Mouse (Mus musculus): ENCODE results near the gene Nacad.

Nacad gene

GRCm38 (mm10) chr11:6581560-6581959 lies 24.3 kb downstream of the Nacad start:
- DNase-seq (ENCODE audit: low read depth, low spot score) = no peak

GRCm38 (mm10) chr11:6580065-6580750 lies 25.6 kb downstream of the Nacad start:
- no peak for DNase-seq (ENCODE audit: low read depth, low spot score)

GRCm38 (mm10) chr11:6579361-6579760 lies 26.5 kb downstream of the Nacad start:
- no peak for DNase-seq (ENCODE audit: low read depth, low spot score)

GRCm38 (mm10) chr11:6576151-6576550 lies 29.7 kb downstream of the Nacad start:
- DNase-seq (ENCODE audit: low read depth, low spot score) = no peak

GRCm38 (mm10) chr11:6569410-6569777 lies 36.5 kb downstream of the Nacad start:
- DNase-seq (ENCODE audit: low read depth, low spot score) = no peak

- DNase-seq (ENCODE audit: low read depth, low spot score) = no peak
Observed at GRCm38 (mm10) chr11:6568584-6569409, 37.1 kb downstream of the Nacad start.

GRCm38 (mm10) chr11:6567951-6568350 lies 37.9 kb downstream of the Nacad start:
- no peak for DNase-seq (ENCODE audit: low read depth, low spot score)

GRCm38 (mm10) chr11:6566496-6566895 lies 39.4 kb downstream of the Nacad start:
- no peak for DNase-seq (ENCODE audit: low read depth, low spot score)

GRCm38 (mm10) chr11:6563201-6563600 lies 42.7 kb downstream of the Nacad start:
- no peak for DNase-seq (ENCODE audit: low read depth, low spot score)

- DNase-seq (ENCODE audit: low read depth, low spot score) = no peak
Observed at GRCm38 (mm10) chr11:6562359-6562758, 43.5 kb downstream of the Nacad start.

GRCm38 (mm10) chr11:6561474-6561873 lies 44.4 kb downstream of the Nacad start:
- no peak for DNase-seq (ENCODE audit: low read depth, low spot score)

- no peak for DNase-seq (ENCODE audit: low read depth, low spot score)
Observed at GRCm38 (mm10) chr11:6560655-6561360, 45.0 kb downstream of the Nacad start.

GRCm38 (mm10) chr11:6559996-6560395 lies 45.9 kb downstream of the Nacad start:
- no peak for DNase-seq (ENCODE audit: low read depth, low spot score)

- DNase-seq (ENCODE audit: low read depth, low spot score) = peak; percentile 21
Observed at GRCm38 (mm10) chr11:6558234-6558633, 47.6 kb downstream of the Nacad start.

- DNase-seq (ENCODE audit: low read depth, low spot score) = no peak
Observed at GRCm38 (mm10) chr11:6550201-6550600, 55.7 kb downstream of the Nacad start.

- DNase-seq (ENCODE audit: low read depth, low spot score) = no peak
Observed at GRCm38 (mm10) chr11:6549770-6550169, 56.1 kb downstream of the Nacad start.
